Mouse (Mus musculus) embryonic stem cell, embryonic (primary cell): ENCODE results near the gene Rgs19.

Source experiments
- CTCF ChIA-PET, 4 experiments: fragments of 300-600 bp in 2 of 4; fragments of 350-600 bp in 2 of 4; sonication (Branson Sonifier 250); formaldehyde crosslinking; loops; one replicate each; lab custom pipeline; 2022; ENCODE audit warnings: inconsistent platforms in 2 of 4; lab: Charles Lee
- POLR2A ChIA-PET, 4 experiments: fragments of 300-600 bp in 2 of 4; fragments of 350-600 bp in 2 of 4; sonication (Branson Sonifier 250); formaldehyde crosslinking; loops; one replicate each; lab custom pipeline; 2022; ENCODE audit warnings: antibody characterized with exemption in 4 of 4, inconsistent platforms in 1 of 4; lab: Charles Lee

Gene Rgs19

GRCm38 (mm10) chr2:181693339-181694280 is at the start of gene Rgs19:
Rgs19 (minus strand) TSS chr2:181693977.
- CTCF ChIA-PET, result interaction anchor here in 2 of 4 experiments (1.1 to 1.2 kb wide), 2 partner anchors 15 to 126 kb away, joined by 3 to 8 read pairs; no protein-coding TSS in a partner anchor
- POLR2A ChIA-PET, result interaction anchor here in 3 of 4 experiments (0.8 to 2.9 kb wide), 10 partner anchors 11 to 100 kb away, joined by 3 to 17 read pairs (median 5); partner anchors contain the start of genes Tcea2 (in 3 of the 3) and Sox18 (in 1 of the 3)

GRCm38 (mm10) chr2:181730051-181730450 is 36.3 kb upstream of the Rgs19 start:
- ChIA-PET POLR2A (interaction anchor here in 1 of 4 experiments (0.6 kb wide), 2 partner anchors 173 to 942 kb away, joined by 3 read pairs; no protein-coding TSS in a partner anchor), CTCF (interaction anchor here in 1 of 4 experiments (1.3 kb wide), 1 partner anchor 48 kb away, joined by 4 read pairs; no protein-coding TSS in a partner anchor)

- ChIA-PET POLR2A (no interaction called here), CTCF (interaction anchor here in 2 of 4 experiments (0.5 to 0.9 kb wide), 5 partner anchors 14 to 1169 kb away, joined by 3 to 4 read pairs (median 4); partner anchors contain the start of gene Tcea2 (in 1 of the 2))
Measured at GRCm38 (mm10) chr2:181727659-181728262, 34.0 kb upstream of the Rgs19 start.

- ChIA-PET POLR2A (no interaction called here), CTCF (interaction anchor here (0.6 to 2.2 kb wide), 14 partner anchors 14 to 147 kb away, joined by 3 to 25 read pairs (median 3); partner anchors contain the start of genes Polr3k (in 1 of the 4), Sox18 (in 1 of the 4) and Tcea2 (in 1 of the 4))
Measured at GRCm38 (mm10) chr2:181722213-181722612, 28.4 kb upstream of the Rgs19 start.

GRCm38 (mm10) chr2:181721200-181721599 is 27.4 kb upstream of the Rgs19 start:
- CTCF ChIA-PET, result no interaction called here
- POLR2A ChIA-PET, result no interaction called here

GRCm38 (mm10) chr2:181720061-181720460 is 26.3 kb upstream of the Rgs19 start:
- CTCF ChIA-PET, result interaction anchor here in 2 of 4 experiments (0.6 to 2.1 kb wide), 2 partner anchors 146 to 1496 kb away, joined by 4 to 7 read pairs; no protein-coding TSS in a partner anchor
- POLR2A ChIA-PET, result interaction anchor here in 1 of 4 experiments (1.2 kb wide), 1 partner anchor 33 kb away, joined by 4 read pairs; no protein-coding TSS in a partner anchor

GRCm38 (mm10) chr2:181716991-181717390 is 23.2 kb upstream of the Rgs19 start:
- CTCF ChIA-PET, result no interaction called here

GRCm38 (mm10) chr2:181715382-181715781 is 21.6 kb upstream of the Rgs19 start:
- ChIA-PET POLR2A (interaction anchor here (0.7 kb wide), 7 partner anchors 31 to 456 kb away, joined by 3 to 7 read pairs (median 5); no protein-coding TSS in a partner anchor), CTCF (interaction anchor here in 3 of 4 experiments (0.6 to 1.0 kb wide), 4 partner anchors 11 to 170 kb away, joined by 3 to 14 read pairs (median 4); no protein-coding TSS in a partner anchor)

More at GRCm38 (mm10) chr2:181716991-181717390, 23.2 kb upstream of the Rgs19 start:
- POLR2A ChIA-PET, result no interaction called here

GRCm38 (mm10) chr2:181714903-181715326 is 21.1 kb upstream of the Rgs19 start, which contains the start of gene Oprl1:
Oprl1 (plus strand) TSS chr2:181715016.
- CTCF ChIA-PET, result interaction anchor here in 3 of 4 experiments (0.6 to 1.0 kb wide), 4 partner anchors 10 to 170 kb away, joined by 3 to 14 read pairs (median 4); no protein-coding TSS in a partner anchor
- POLR2A ChIA-PET, result interaction anchor here (0.7 kb wide), 7 partner anchors 31 to 456 kb away, joined by 3 to 7 read pairs (median 5); no protein-coding TSS in a partner anchor

GRCm38 (mm10) chr2:181713749-181714148 is 20.0 kb upstream of the Rgs19 start:
- ChIA-PET POLR2A (no interaction called here), CTCF (interaction anchor here in 1 of 4 experiments (0.6 to 0.9 kb wide), 2 partner anchors 14 to 104 kb away, joined by 3 to 4 read pairs; no protein-coding TSS in a partner anchor)

- ChIA-PET POLR2A (no interaction called here), CTCF (interaction anchor here (0.6 to 1.6 kb wide), 13 partner anchors 28 to 487 kb away, joined by 3 to 11 read pairs (median 4); partner anchors contain the start of genes Fndc11 (in 1 of the 4) and Samd10 (in 1 of the 4))
Measured at GRCm38 (mm10) chr2:181706668-181707067, 12.9 kb upstream of the Rgs19 start.

- POLR2A ChIA-PET, result interaction anchor here in 3 of 4 experiments (0.8 to 1.4 kb wide), 4 partner anchors 9 to 39 kb away, joined by 3 to 4 read pairs (median 4); no protein-coding TSS in a partner anchor
- CTCF ChIA-PET, result no interaction called here
Measured at GRCm38 (mm10) chr2:181698241-181698640, 4.5 kb upstream of the Rgs19 start, which contains the start of gene Lkaaear1. Lkaaear1 (minus strand) TSS chr2:181698442.

- CTCF ChIA-PET, result interaction anchor here in 1 of 4 experiments (1.2 kb wide), 1 partner anchor 18 kb away, joined by 5 read pairs; no protein-coding TSS in a partner anchor
Measured at GRCm38 (mm10) chr2:181696801-181697420, 3.1 kb upstream of the Rgs19 start.

GRCm38 (mm10) chr2:181695776-181696175 is 2.0 kb upstream of the Rgs19 start:
- CTCF ChIA-PET, result no interaction called here
- POLR2A ChIA-PET, result interaction anchor here in 2 of 4 experiments (0.5 to 0.6 kb wide), 2 partner anchors 36 to 1211 kb away, joined by 3 to 5 read pairs; no protein-coding TSS in a partner anchor

More at GRCm38 (mm10) chr2:181696801-181697420, 3.1 kb upstream of the Rgs19 start:
- POLR2A ChIA-PET, result interaction anchor here in 3 of 4 experiments (0.6 to 1.7 kb wide), 8 partner anchors 17 to 429 kb away, joined by 3 to 4 read pairs (median 4); partner anchors contain the start of genes Polr3k (in 1 of the 3) and Tcea2 (in 1 of the 3)

- ChIA-PET POLR2A (interaction anchor here in 2 of 4 experiments (1.1 to 2.9 kb wide), 4 partner anchors 14 to 93 kb away, joined by 3 to 17 read pairs (median 8); partner anchors contain the start of gene Tcea2 (in 1 of the 2)), CTCF (interaction anchor here in 1 of 4 experiments (1.2 kb wide), 1 partner anchor 16 kb away, joined by 8 read pairs; no protein-coding TSS in a partner anchor)
Measured at GRCm38 (mm10) chr2:181694581-181694980, 804 bp upstream of the Rgs19 start.

- CTCF ChIA-PET, result interaction anchor here in 2 of 4 experiments (1.0 to 1.7 kb wide), 2 partner anchors 13 to 14 kb away, joined by 4 to 7 read pairs; no protein-coding TSS in a partner anchor
- POLR2A ChIA-PET, result interaction anchor here in 3 of 4 experiments (0.7 to 2.9 kb wide), 9 partner anchors 9 to 87 kb away, joined by 3 to 17 read pairs (median 5); partner anchors contain the start of gene Tcea2 (in 3 of the 3)
Measured at GRCm38 (mm10) chr2:181692304-181692703, 1.5 kb downstream of the Rgs19 start.
